Mouse (Mus musculus) gastrocnemius, adult 2 months (tissue): ENCODE measurements at regions not wholly inside any gene's neighbourhood (a gene's known extent, or its start where the extent isn't known, plus 50 kb on each side); places are given as distances from the start of the nearest gene placed in this dataset.

Source experiments
- DNase-seq: peaks from one replicate; pipeline ENCODE4 v3.0.0; 2022
- H3K27ac ChIP-seq: fragments of 200-600 bp; 2 replicates; pipeline ENCODE4 v1.8.1; 2022; ENCODE audit warnings: mild to moderate bottlenecking
- H3K4me3 ChIP-seq: fragments of 200-600 bp; 2 replicates; pipeline ENCODE4 v1.8.1; 2022; ENCODE audit warnings: mild to moderate bottlenecking, moderate library complexity
- CTCF ChIP-seq: fragments of 200-600 bp; IDR thresholded peaks from 2 replicates; pipeline ENCODE4 v1.8.1; 2022; ENCODE audit warnings: antibody characterized with exemption, mild to moderate bottlenecking, moderate library complexity
- intact Hi-C: fragments of 180-260 bp; cut with DNase I; formaldehyde crosslinking; loops from one replicate; pipeline ENCODE4 v1.15.1; 2025

DNA sequence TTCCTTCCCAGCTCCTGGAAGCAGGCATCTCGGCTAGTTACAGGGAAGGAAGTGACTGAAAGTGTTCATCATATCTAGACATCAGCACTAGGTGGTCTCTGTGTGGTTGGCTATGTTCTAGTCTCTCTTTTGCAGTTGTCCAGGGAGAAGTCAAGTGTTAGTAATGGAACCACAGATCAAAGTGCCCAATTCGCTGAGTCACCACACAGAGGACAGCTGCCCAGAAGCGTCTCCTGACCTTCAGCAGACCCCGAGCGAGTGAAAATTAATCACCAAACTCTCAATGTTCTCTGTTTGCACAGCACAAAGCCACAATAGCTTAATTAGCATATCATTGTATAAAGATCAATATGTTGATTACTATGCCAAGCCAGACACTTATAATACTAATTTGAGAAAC, 151.6 kb upstream of the Ncam1 start:
- TF ChIP-seq CTCF, result no peak
- no peak for DNase-seq
- no peak overlapping the region for H3K4me3 ChIP-seq
- intact Hi-C loops, result no loop called here
- no peak overlapping the region for H3K27ac ChIP-seq

DNA sequence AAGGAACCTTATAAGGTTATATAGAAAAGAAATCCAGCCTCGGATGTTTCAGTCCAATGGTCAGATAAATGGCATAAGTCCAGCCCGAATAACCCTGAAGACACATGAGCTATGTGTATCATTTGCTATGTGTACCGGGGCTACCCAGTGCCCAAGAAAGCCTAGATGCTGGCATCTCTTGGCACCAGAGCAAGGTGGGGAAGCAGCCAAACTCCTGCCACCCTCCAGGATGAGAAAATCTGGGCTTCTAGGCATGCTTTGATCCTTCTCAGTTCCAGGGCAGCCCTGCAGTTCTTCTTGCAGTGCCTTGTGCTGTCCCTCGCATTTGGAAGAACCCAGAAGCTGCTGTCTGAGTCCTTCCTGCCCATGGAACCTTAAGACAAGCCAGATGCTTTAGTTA, 149.8 kb upstream of the Ncam1 start:
- no peak overlapping the region for H3K4me3 ChIP-seq
- no peak for DNase-seq
- no peak overlapping the region for H3K27ac ChIP-seq
- intact Hi-C loops, result no loop called here
- TF ChIP-seq CTCF, result no peak

DNA sequence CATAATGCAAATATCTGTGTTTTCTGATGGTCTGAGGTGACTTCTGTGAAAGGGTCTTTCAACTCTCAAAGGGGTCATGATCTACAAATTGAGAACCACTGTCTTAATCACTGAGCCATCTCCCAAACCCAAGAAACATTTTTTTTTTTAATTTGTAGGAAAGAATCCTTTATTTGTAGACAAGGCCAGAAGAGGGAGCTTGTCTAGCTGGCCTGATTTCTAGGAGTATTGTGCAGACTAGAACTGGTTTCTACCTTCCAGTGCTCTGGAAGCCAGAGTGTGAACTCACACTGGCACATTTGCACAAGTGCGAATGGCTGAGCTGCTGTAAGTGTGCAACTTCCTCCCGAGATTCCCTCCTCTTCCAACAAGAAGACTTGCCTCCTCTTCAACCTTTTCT, 148.1 kb upstream of the Ncam1 start:
- no peak overlapping the region for H3K4me3 ChIP-seq
- TF ChIP-seq CTCF, result no peak
- no peak for DNase-seq
- no peak overlapping the region for H3K27ac ChIP-seq
- intact Hi-C loops, result no loop called here

- intact Hi-C loops, result no loop called here
These were observed 137.0 kb upstream of the Ncam1 start for GRCm38 (mm10) chr9:49935555-49936376.

GRCm38 (mm10) chr9:49928041-49928656, 129.4 kb upstream of the Ncam1 start:
- DNase-seq, result no peak
- intact Hi-C loops, result no loop called here
- Histone ChIP-seq H3K4me3 (no peak overlapping the region), H3K27ac (no peak overlapping the region)
- no peak for TF ChIP-seq CTCF

More at GRCm38 (mm10) chr9:49935555-49936376, 137.0 kb upstream of the Ncam1 start:
- H3K4me3 ChIP-seq, result no peak overlapping the region
- no peak for TF ChIP-seq CTCF
- no peak for DNase-seq
- no peak overlapping the region for H3K27ac ChIP-seq

GRCm38 (mm10) chr9:49927281-49927680, 128.6 kb upstream of the Ncam1 start:
- no peak for TF ChIP-seq CTCF
- DNase-seq, result no peak
- Histone ChIP-seq H3K4me3 (no peak overlapping the region), H3K27ac (no peak overlapping the region)
- intact Hi-C loops, result no loop called here

DNA sequence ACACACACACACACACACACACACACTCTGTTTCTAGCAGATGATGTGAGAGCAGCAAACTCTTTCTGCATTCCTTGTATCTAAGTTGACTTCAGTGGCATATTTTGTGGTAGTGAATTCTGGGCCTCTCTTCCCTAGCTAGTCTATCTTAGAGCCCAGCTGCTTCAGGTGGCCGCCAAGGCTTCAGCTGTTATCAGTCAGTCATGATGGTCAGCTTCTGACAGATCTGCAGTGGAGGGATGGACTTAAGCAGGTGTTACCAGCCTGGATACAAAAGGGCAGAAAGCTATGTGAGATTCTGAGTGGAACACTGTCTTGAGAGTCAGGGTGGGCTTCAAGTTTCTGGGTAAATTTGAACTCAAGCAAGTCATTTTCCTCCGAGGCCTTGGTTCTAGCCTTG, 127.1 kb upstream of the Ncam1 start:
- no peak for DNase-seq
- intact Hi-C loops, result no loop called here
- no peak overlapping the region for H3K4me3 ChIP-seq
- no peak overlapping the region for H3K27ac ChIP-seq
- TF ChIP-seq CTCF, result no peak

GRCm38 (mm10) chr9:49923981-49924501, 125.3 kb upstream of the Ncam1 start:
- TF ChIP-seq CTCF, result no peak
- H3K4me3 ChIP-seq, result no peak overlapping the region
- intact Hi-C loops, result no loop called here
- peak; percentile 29 for DNase-seq
- no peak overlapping the region for H3K27ac ChIP-seq

- intact Hi-C loops, result no loop called here
- no peak for DNase-seq
- Histone ChIP-seq H3K4me3 (no peak overlapping the region), H3K27ac (no peak overlapping the region)
- no peak for TF ChIP-seq CTCF
These were observed 124.0 kb upstream of the Ncam1 start for GRCm38 (mm10) chr9:49922770-49923169.

- no peak for TF ChIP-seq CTCF
- no peak overlapping the region for H3K4me3 ChIP-seq
- no peak for DNase-seq
- intact Hi-C loops, result no loop called here
- H3K27ac ChIP-seq, result no peak overlapping the region
These were observed 123.4 kb upstream of the Ncam1 start for GRCm38 (mm10) chr9:49922162-49922561.

DNA sequence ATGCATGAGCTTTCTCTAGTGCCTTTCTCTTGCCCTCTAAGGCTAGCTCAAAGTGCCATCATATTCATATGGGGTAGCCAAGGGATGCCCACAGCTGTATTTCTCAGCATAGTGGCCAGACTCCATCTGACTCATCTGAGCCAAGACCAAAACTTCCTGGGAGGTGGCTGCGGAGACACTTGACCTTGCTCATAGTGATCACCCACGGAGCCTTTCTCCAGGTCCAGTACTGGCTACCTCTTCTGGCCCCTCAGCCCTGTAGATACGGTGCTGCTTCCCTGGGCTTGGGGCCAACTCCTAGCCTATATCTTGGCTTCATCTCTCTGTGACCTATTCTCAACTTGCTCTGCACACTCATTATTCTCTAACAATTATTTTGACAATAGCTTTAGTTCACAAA, 122.6 kb upstream of the Ncam1 start:
- DNase-seq, result no peak
- no peak overlapping the region for H3K4me3 ChIP-seq
- intact Hi-C loops, result no loop called here
- no peak for TF ChIP-seq CTCF
- no peak overlapping the region for H3K27ac ChIP-seq

GRCm38 (mm10) chr9:49915046-49915719, 116.5 kb upstream of the Ncam1 start:
- intact Hi-C loops, result no loop called here
- Histone ChIP-seq H3K27ac (no peak overlapping the region), H3K4me3 (no peak overlapping the region)
- DNase-seq, result no peak
- no peak for TF ChIP-seq CTCF

- DNase-seq, result no peak
- no peak for TF ChIP-seq CTCF
- intact Hi-C loops, result no loop called here
These were observed 115.0 kb upstream of the Ncam1 start for GRCm38 (mm10) chr9:49913677-49914076.

More at GRCm38 (mm10) chr9:49913677-49914076, 115.0 kb upstream of the Ncam1 start:
- Histone ChIP-seq H3K27ac (no peak overlapping the region), H3K4me3 (no peak overlapping the region)
